Mouse (Mus musculus) liver, postnatal 0 days (tissue): ENCODE results near the gene Slc16a7. TPM values are rescaled to one million over a fixed set of nuclear protein-coding genes. Genes with fewer than 3 reads are reported as not detected.

Source experiments
- ATAC-seq: fragments of 200-750 bp; cut with Nextera tagmentation; 2 replicates; pipeline ENCODE4 v1.8.0; 2017; ENCODE audit warnings: mild to moderate bottlenecking, moderate library complexity
- DNase-seq: peaks from one replicate; pipeline ENCODE4 v3.0.0-alpha.2; 2016
- H3K27ac ChIP-seq: fragments of 300-500 bp; sonication (generic); 2 replicates; pipeline ENCODE4 v1.5.1; 2014; ENCODE audit warnings: antibody characterized with exemption, moderate library complexity, mild to moderate bottlenecking, low read depth
- H3K27me3 ChIP-seq: fragments of 300-500 bp; sonication (generic); 2 replicates; pipeline ENCODE4 v1.6.1; 2014; ENCODE audit warnings: low read length, control low read depth, mixed read lengths; ENCODE audit not compliant: insufficient read depth
- H3K36me3 ChIP-seq: fragments of 300-500 bp; sonication (generic); replicated peaks from 2 replicates; pipeline ENCODE4 v1.6.1; 2014; ENCODE audit warnings: mild to moderate bottlenecking, control low read depth, low read length, moderate library complexity, mixed read lengths; ENCODE audit not compliant: insufficient read depth
- H3K4me1 ChIP-seq: fragments of 300-500 bp; sonication (generic); 2 replicates; pipeline ENCODE4 v1.6.1; 2014; ENCODE audit warnings: antibody characterized with exemption, mild to moderate bottlenecking, control low read depth; ENCODE audit not compliant: insufficient read depth
- H3K4me2 ChIP-seq: fragments of 300-500 bp; sonication (generic); 2 replicates; pipeline ENCODE4 v1.6.1; 2014; ENCODE audit warnings: low read depth, mild to moderate bottlenecking, low read length, moderate library complexity, mixed read lengths
- H3K4me3 ChIP-seq: fragments of 300-500 bp; sonication (generic); 2 replicates; pipeline ENCODE4 v1.5.1; 2014; ENCODE audit warnings: low read depth, low read length
- H3K9ac ChIP-seq: fragments of 300-500 bp; sonication (generic); replicated peaks from 2 replicates; pipeline ENCODE4 v1.6.1; 2014; ENCODE audit warnings: mild to moderate bottlenecking, moderate library complexity
- H3K9me3 ChIP-seq: fragments of 300-500 bp; sonication (generic); 2 replicates; pipeline ENCODE4 v1.6.1; 2016; ENCODE audit warnings: mild to moderate bottlenecking, control low read depth, low read length, mixed read lengths
- CTCF ChIP-seq: sonication (generic); IDR thresholded peaks from 2 replicates; pipeline ENCODE4 v1.5.1; 2016; ENCODE audit warnings: antibody characterized with exemption, low read depth
- EP300 ChIP-seq: IDR thresholded peaks from 2 replicates; pipeline ENCODE4 v1.6.1; 2016; ENCODE audit warnings: antibody characterized with exemption, low read depth, mild to moderate bottlenecking
- WGBS: fragments of 180-500 bp; shearing (Covaris S2); extraction: QIAGEN DNeasy Blood & Tissue Kit; methylation state at CpG from one replicate; pipeline ENCODE4 v1.1.7; 2014; ENCODE audit not compliant: insufficient replicate concordance; 5-methylcytosine and 5-hydroxymethylcytosine counted together
- polyA plus RNA-seq: library from polyadenylated mRNA; unstranded; fragments of >200 nt; fragmentation: Nextera tagmentation; extraction: Ambion mirVana; gene quantifications from 2 replicates; pipeline ENCODE4 v1.2.1, GENCODE M21; 2015

Slc16a7 gene
- polyA plus RNA-seq: 40.6 and 41.0 TPM in 2 replicates

DNA sequence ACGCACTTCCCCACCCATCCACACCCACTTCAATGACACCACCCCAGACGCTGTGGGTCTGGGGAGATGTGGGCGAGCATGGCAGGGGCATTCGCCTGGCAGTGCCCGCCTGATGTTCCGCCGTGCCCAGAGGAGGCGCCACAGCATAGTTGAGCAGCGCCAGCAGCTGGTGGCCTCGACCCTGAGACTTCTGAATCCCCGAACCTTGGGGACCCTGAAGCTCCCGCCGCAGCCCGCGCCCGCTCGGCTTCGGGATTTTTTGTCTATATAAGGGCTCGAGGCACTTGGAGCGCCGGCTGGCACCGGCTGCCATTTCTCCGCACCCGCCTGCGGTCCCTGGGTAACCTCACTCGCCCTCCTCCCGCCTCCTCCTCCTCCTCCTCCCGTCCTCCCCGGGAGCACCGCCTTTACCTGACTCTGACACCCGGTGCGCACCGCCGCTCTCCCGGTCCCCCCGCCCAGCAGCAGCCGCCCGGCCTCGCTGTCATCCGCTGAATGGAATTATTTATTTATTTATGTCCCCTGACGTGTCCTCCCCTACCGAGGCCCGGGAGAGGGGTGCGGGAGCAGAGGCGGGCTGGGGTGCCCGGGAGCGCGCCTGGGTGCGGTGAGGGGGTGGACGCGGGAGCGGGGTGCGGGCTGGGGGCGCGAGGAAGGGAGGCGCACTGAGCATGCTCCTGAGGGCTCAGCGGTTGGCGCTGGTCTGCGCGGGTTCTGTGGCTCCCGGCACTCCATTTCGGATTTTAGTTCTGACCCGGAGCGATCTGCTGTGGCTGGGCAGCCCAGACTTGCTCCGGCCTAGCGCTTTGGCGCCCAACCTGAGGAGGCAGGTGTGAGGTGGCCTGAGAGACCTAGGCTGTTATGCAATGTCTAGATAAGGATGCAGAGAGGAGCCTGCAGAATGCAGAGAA, at the start of gene Slc16a7:
TSS of gene Slc16a7 (minus strand) at position 590 of the 911 bp plus-strand sequence.
- H3K9ac ChIP-seq: peak within 1 kb of the TSS; percentile 71
- no peaks in the 10 kb centered on the region for H3K36me3 ChIP-seq
- peaks cover 7% of the 10 kb centered on the region; the same call in 1 of the 2 replicates for H3K4me1 ChIP-seq
- peak within 1 kb of the TSS; percentile 76 for H3K27ac ChIP-seq
- H3K4me3 ChIP-seq: peak within 1 kb of the TSS; percentile 72
- peak; percentile 79 for ATAC-seq
- peak within 1 kb of the TSS; percentile 94 for H3K4me2 ChIP-seq
- H3K9me3 ChIP-seq: no peaks in the 10 kb centered on the region
- DNase-seq: peak; percentile 66
- no peaks in the 10 kb centered on the region for H3K27me3 ChIP-seq
- under 1% methylated on average over 60 of the region's 67 CpGs for WGBS
- TF ChIP-seq EP300 (no peak), CTCF (peak; percentile 41)

DNA sequence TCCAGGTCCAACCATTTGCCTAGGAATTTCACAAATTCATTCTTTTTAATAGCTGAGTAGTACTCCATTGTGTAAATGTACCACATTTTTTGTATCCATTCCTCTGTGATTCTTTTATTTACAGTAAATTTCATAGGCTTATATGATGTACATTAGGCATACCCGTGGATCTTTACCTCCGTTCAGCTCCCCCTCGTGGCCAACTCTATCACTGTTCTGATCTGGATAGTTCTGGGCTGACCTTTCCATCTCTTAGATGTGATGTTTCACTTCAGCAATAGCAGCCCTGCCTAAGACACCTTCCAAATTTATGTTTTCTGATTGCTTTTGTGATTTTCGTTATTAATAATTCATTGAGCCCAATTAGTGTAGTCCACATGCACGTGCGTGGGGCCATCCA, 29.5 kb upstream of the Slc16a7 start:
- ATAC-seq: no peak
- Histone ChIP-seq H3K4me2 (no peak overlapping the region), H3K9ac (no peak overlapping the region), H3K4me3 (no peak overlapping the region), H3K27ac (no peak overlapping the region), H3K4me1 (no peaks in the 10 kb centered on the region), H3K36me3 (no peaks in the 10 kb centered on the region), H3K9me3 (no peaks in the 10 kb centered on the region), H3K27me3 (no peaks in the 10 kb centered on the region)
- DNase-seq: peak; percentile 26
- 61% methylated on average over 6 of the region's 6 CpGs for WGBS
- no peak for TF ChIP-seq EP300
- TF ChIP-seq CTCF: peak; percentile 47

DNA sequence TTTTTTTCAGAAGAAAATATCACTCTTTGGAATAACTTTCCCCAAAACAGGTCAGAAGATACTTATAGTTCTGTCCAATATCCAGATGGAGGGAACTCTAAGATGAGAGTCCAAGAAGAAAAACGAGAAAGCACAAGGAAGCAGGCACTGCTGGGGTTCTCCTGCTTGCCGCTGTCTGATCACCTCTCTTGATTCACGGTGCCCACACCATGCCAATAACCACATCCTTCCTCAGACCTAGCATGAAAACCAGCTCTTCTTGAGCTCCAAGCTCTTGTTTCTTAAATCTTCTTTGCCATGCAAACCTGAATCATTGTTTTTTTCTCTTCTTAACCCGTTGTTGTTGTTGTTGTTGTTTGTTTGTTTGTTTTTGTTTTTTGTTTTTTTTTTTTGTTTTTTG, 10.5 kb upstream of the Slc16a7 start:
- no peak overlapping the region for H3K4me3 ChIP-seq
- no peak for ATAC-seq
- no peaks in the 10 kb centered on the region for H3K27me3 ChIP-seq
- no peak overlapping the region for H3K27ac ChIP-seq
- 0 out of 2 replicates have a peak, but pooled peaks cover 5% of the 10 kb centered on the region for H3K9me3 ChIP-seq
- 40% methylated on average over 4 of the region's 4 CpGs for WGBS
- no peaks in the 10 kb centered on the region for H3K36me3 ChIP-seq
- no peak for DNase-seq
- H3K9ac ChIP-seq: no peak overlapping the region
- TF ChIP-seq CTCF: no peak
- TF ChIP-seq EP300: no peak
- H3K4me1 ChIP-seq: no peaks in the 10 kb centered on the region
- no peak overlapping the region for H3K4me2 ChIP-seq

DNA sequence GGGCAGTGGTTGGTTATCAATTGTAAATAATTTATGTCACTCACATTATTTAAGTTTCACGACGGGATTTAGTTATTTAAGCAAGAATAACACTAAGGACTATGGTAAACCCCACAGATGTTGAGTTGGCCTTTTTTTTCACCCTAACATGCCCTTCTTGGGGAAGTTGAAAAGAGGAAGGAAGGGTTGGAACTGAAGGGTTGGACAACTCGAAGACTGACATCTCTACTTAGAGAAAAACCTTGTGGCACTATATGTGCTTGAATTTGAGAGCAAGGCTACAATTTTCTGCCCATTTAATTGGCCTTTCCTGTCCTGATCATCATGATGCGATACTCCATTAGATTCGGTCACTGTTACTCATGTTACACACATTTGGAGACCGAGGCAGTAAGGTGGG, 746 bp upstream of the Slc16a7 start:
- ATAC-seq: peak; percentile 31; the same call in 1 of the 2 replicates
- Histone ChIP-seq H3K4me1 (peaks cover 7% of the 10 kb centered on the region; the same call in 1 of the 2 replicates), H3K36me3 (no peaks in the 10 kb centered on the region), H3K9me3 (no peaks in the 10 kb centered on the region), H3K4me3 (no peak overlapping the region), H3K27me3 (no peaks in the 10 kb centered on the region), H3K27ac (peak overlapping the region; percentile 76; the same call in 1 of the 2 replicates), H3K9ac (no peak overlapping the region), H3K4me2 (peak overlapping the region; percentile 94)
- DNase-seq: no peak
- WGBS: 48% methylated on average over 6 of the region's 6 CpGs
- TF ChIP-seq CTCF (no peak), EP300 (no peak)

DNA sequence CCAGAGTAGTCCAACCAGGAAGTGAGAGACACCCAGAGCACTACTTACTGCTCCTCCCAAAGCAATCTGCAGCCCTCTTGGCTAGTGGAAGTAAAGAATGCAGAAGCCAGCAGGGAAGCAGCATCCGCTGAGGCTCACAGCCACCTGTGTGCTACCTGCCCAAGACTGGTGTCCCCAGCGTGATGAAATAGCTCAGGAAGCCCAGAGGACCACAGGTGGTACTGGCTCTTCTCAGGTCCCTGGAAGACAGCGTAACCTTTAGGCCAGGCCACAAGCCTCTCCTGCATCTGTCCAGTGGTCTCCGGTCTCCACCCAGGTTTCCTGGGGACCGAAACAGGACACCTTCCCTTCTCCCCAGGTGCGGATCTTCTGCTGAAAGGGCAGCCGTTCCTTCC, 787 bp downstream of the Slc16a7 start:
- H3K9ac ChIP-seq: peak overlapping the region; percentile 71
- ATAC-seq: peak; percentile 9; the same call in 1 of the 2 replicates
- DNase-seq: no peak
- H3K27ac ChIP-seq: peak overlapping the region; percentile 76
- H3K4me3 ChIP-seq: peak overlapping the region; percentile 72
- WGBS: 27% methylated on average over 7 of the region's 7 CpGs
- H3K27me3 ChIP-seq: no peaks in the 10 kb centered on the region
- H3K36me3 ChIP-seq: no peaks in the 10 kb centered on the region
- TF ChIP-seq EP300 (no peak), CTCF (no peak)
- peak overlapping the region; percentile 94 for H3K4me2 ChIP-seq
- peaks cover 7% of the 10 kb centered on the region; the same call in 1 of the 2 replicates for H3K4me1 ChIP-seq
- H3K9me3 ChIP-seq: no peaks in the 10 kb centered on the region

DNA sequence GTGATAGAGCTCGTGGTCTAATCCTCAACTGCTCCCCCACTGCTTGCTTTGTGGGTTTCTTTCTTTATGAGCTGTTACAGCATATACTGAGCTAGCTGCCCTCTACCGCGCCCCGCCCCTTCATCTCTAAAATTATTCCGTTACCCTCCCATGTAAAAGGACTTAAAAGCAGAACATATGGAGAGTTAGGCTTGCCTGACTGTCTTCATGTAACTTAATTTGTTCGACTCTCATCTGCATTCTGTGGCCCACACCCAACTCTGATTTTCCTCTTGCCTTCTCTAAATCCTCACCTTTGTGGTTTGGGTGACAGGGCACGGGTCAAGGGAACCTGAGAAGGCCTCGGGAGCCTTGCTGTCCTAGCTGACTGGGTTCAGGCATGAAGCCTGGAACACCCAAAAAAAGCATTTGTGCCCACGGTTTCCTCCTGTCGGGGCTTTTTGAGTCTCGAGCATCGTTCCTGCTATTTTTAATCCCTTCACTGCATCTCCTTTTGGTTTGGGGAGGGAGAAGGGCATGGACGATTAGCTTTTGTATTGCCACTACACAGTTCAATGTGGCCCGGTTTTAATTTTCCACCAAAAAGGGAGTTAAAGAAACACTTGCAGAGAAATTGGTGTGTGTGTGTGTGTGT, 1.4 kb downstream of the Slc16a7 start:
- DNase-seq (no peak), ATAC-seq (no peak)
- Histone ChIP-seq H3K4me2 (no peak overlapping the region), H3K4me1 (peaks cover 7% of the 10 kb centered on the region; the same call in 1 of the 2 replicates), H3K27ac (no peak overlapping the region), H3K27me3 (no peaks in the 10 kb centered on the region), H3K36me3 (no peaks in the 10 kb centered on the region), H3K4me3 (no peak overlapping the region), H3K9me3 (no peaks in the 10 kb centered on the region), H3K9ac (no peak overlapping the region)
- TF ChIP-seq EP300 (no peak), CTCF (no peak)
- WGBS: 42% methylated on average over 14 of the region's 14 CpGs
